Mouse (Mus musculus) embryonic facial prominence, embryonic 12.5 days (tissue): ENCODE results near the gene Fbxl14. TPM values are rescaled to one million over a fixed set of nuclear protein-coding genes. Genes with fewer than 3 reads are reported as not detected.

Experiments
- ATAC-seq: fragments of 200-750 bp; cut with Nextera tagmentation; 2 replicates; pipeline ENCODE4 v1.8.0; 2017; ENCODE audit not compliant: insufficient number of reproducible peaks, insufficient read depth, low FRiP score, low TSS enrichment
- H3K27ac ChIP-seq: fragments of 300-500 bp; sonication (generic); 2 replicates; pipeline ENCODE4 v1.5.1; 2016; ENCODE audit warnings: mild to moderate bottlenecking
- H3K27me3 ChIP-seq: fragments of 300-500 bp; sonication (generic); 2 replicates; pipeline ENCODE4 v1.6.1; 2016; ENCODE audit warnings: mild to moderate bottlenecking, moderate library complexity
- H3K36me3 ChIP-seq: fragments of 300-500 bp; sonication (generic); 2 replicates; pipeline ENCODE4 v1.6.1; 2016; ENCODE audit warnings: mild to moderate bottlenecking
- H3K4me1 ChIP-seq: fragments of 300-500 bp; sonication (generic); 2 replicates; pipeline ENCODE4 v1.6.1; 2016
- H3K4me2 ChIP-seq: fragments of 300-500 bp; sonication (generic); replicated peaks from 2 replicates; pipeline ENCODE4 v1.6.1; 2016; ENCODE audit warnings: mild to moderate bottlenecking, moderate library complexity
- H3K4me3 ChIP-seq: fragments of 300-500 bp; sonication (generic); 2 replicates; pipeline ENCODE4 v1.5.1; 2016; ENCODE audit warnings: mild to moderate bottlenecking
- H3K9ac ChIP-seq: fragments of 300-500 bp; sonication (generic); 2 replicates; pipeline ENCODE4 v1.6.1; 2016; ENCODE audit warnings: mild to moderate bottlenecking, moderate library complexity
- H3K9me3 ChIP-seq: fragments of 300-500 bp; sonication (generic); 2 replicates; pipeline ENCODE4 v1.6.1; 2016; ENCODE audit warnings: mild to moderate bottlenecking, moderate library complexity
- WGBS: fragments of 180-500 bp; shearing (Covaris S2); methylation state at CpG from one replicate; pipeline ENCODE4 v1.1.7; 2016; 5-methylcytosine and 5-hydroxymethylcytosine counted together
- polyA plus RNA-seq: library from polyadenylated mRNA; unstranded; fragments of >200 nt; fragmentation: Nextera tagmentation; extraction: Ambion mirVana; gene quantifications from 2 replicates; pipeline ENCODE4 v1.2.1, GENCODE M21; 2016

The Fbxl14 gene
- polyA plus RNA-seq, 1 experiment from 2014 or later, result 4.1 TPM

GRCm38 (mm10) chr6:119504756-119505155, 25.3 kb downstream of the Fbxl14 start:
- Histone ChIP-seq H3K9me3 (no peaks in the 10 kb centered on the region), H3K9ac (no peak overlapping the region), H3K27me3 (no peaks in the 10 kb centered on the region), H3K4me1 (peaks cover 4% of the 10 kb centered on the region; the same call in 1 of the 2 replicates), H3K36me3 (no peaks in the 10 kb centered on the region), H3K27ac (no peak overlapping the region), H3K4me3 (no peak overlapping the region), H3K4me2 (no peak overlapping the region)
- no peak for ATAC-seq
- 88% methylated on average over 8 of the region's 8 CpGs for WGBS

GRCm38 (mm10) chr6:119505525-119506225, 26.2 kb downstream of the Fbxl14 start:
- H3K4me1 ChIP-seq, result no peaks in the 10 kb centered on the region
- no peak overlapping the region for H3K27ac ChIP-seq
- H3K9ac ChIP-seq, result no peak overlapping the region
- WGBS, result 80% methylated on average over 9 of the region's 9 CpGs
- H3K36me3 ChIP-seq, result no peaks in the 10 kb centered on the region
- H3K4me3 ChIP-seq, result no peak overlapping the region
- H3K9me3 ChIP-seq, result no peaks in the 10 kb centered on the region
- no peaks in the 10 kb centered on the region for H3K27me3 ChIP-seq
- H3K4me2 ChIP-seq, result no peak overlapping the region
- no peak for ATAC-seq

- no peak for ATAC-seq
- Histone ChIP-seq H3K4me3 (no peak overlapping the region), H3K27me3 (no peaks in the 10 kb centered on the region), H3K36me3 (no peaks in the 10 kb centered on the region), H3K27ac (no peak overlapping the region), H3K9ac (no peak overlapping the region), H3K9me3 (no peaks in the 10 kb centered on the region), H3K4me2 (no peak overlapping the region), H3K4me1 (no peaks in the 10 kb centered on the region)
- 97% methylated on average over 6 of the region's 6 CpGs for WGBS
These were observed 28.8 kb downstream of the Fbxl14 start for GRCm38 (mm10) chr6:119508221-119508620.

- Histone ChIP-seq H3K4me2 (no peak overlapping the region), H3K4me1 (no peaks in the 10 kb centered on the region), H3K27me3 (no peaks in the 10 kb centered on the region), H3K36me3 (no peaks in the 10 kb centered on the region), H3K27ac (no peak overlapping the region), H3K4me3 (no peak overlapping the region), H3K9me3 (no peaks in the 10 kb centered on the region), H3K9ac (no peak overlapping the region)
- WGBS, result 82% methylated on average over 10 of the region's 10 CpGs
- no peak for ATAC-seq
These were observed 29.3 kb downstream of the Fbxl14 start for GRCm38 (mm10) chr6:119508634-119509375.

GRCm38 (mm10) chr6:119509437-119510037, 30.1 kb downstream of the Fbxl14 start:
- no peaks in the 10 kb centered on the region for H3K9me3 ChIP-seq
- peaks cover 6% of the 10 kb centered on the region; the same call in 1 of the 2 replicates for H3K4me1 ChIP-seq
- H3K27me3 ChIP-seq, result no peaks in the 10 kb centered on the region
- no peak overlapping the region for H3K9ac ChIP-seq
- WGBS, result 87% methylated on average over 13 of the region's 13 CpGs
- no peak overlapping the region for H3K4me3 ChIP-seq
- no peaks in the 10 kb centered on the region for H3K36me3 ChIP-seq
- no peak for ATAC-seq
- no peak overlapping the region for H3K4me2 ChIP-seq
- no peak overlapping the region for H3K27ac ChIP-seq

- Histone ChIP-seq H3K27ac (no peak overlapping the region), H3K36me3 (no peaks in the 10 kb centered on the region), H3K4me3 (no peak overlapping the region), H3K9ac (no peak overlapping the region), H3K4me2 (no peak overlapping the region), H3K27me3 (no peaks in the 10 kb centered on the region), H3K4me1 (peaks cover 7% of the 10 kb centered on the region; the same call in 1 of the 2 replicates), H3K9me3 (no peaks in the 10 kb centered on the region)
- WGBS, result 90% methylated on average over 11 of the region's 11 CpGs
- ATAC-seq, result no peak
These were observed 33.2 kb downstream of the Fbxl14 start for GRCm38 (mm10) chr6:119512701-119513100.

GRCm38 (mm10) chr6:119513452-119513851, 34.0 kb downstream of the Fbxl14 start:
- Histone ChIP-seq H3K4me1 (peaks cover 7% of the 10 kb centered on the region; the same call in 1 of the 2 replicates), H3K27me3 (no peaks in the 10 kb centered on the region), H3K4me2 (no peak overlapping the region), H3K4me3 (no peak overlapping the region), H3K36me3 (no peaks in the 10 kb centered on the region), H3K9me3 (no peaks in the 10 kb centered on the region), H3K9ac (no peak overlapping the region), H3K27ac (no peak overlapping the region)
- ATAC-seq, result no peak
- 74% methylated on average over 5 of the region's 5 CpGs for WGBS

- Histone ChIP-seq H3K36me3 (no peaks in the 10 kb centered on the region), H3K9ac (no peak overlapping the region), H3K27me3 (no peaks in the 10 kb centered on the region), H3K9me3 (no peaks in the 10 kb centered on the region), H3K27ac (no peak overlapping the region), H3K4me1 (peaks cover 7% of the 10 kb centered on the region; the same call in 1 of the 2 replicates), H3K4me2 (no peak overlapping the region), H3K4me3 (no peak overlapping the region)
- 76% methylated on average over 7 of the region's 7 CpGs for WGBS
- ATAC-seq, result no peak
These were observed 34.6 kb downstream of the Fbxl14 start for GRCm38 (mm10) chr6:119514085-119514484.

GRCm38 (mm10) chr6:119520731-119521130, 41.3 kb downstream of the Fbxl14 start:
- H3K27ac ChIP-seq, result no peak overlapping the region
- 25% methylated on average over 9 of the region's 9 CpGs for WGBS
- no peak overlapping the region for H3K9ac ChIP-seq
- no peaks in the 10 kb centered on the region for H3K9me3 ChIP-seq
- no peaks in the 10 kb centered on the region for H3K27me3 ChIP-seq
- ATAC-seq, result no peak
- peaks cover 11% of the 10 kb centered on the region; the same call in 1 of the 2 replicates for H3K4me1 ChIP-seq
- H3K4me3 ChIP-seq, result no peak overlapping the region
- no peak overlapping the region for H3K4me2 ChIP-seq
- no peaks in the 10 kb centered on the region for H3K36me3 ChIP-seq

GRCm38 (mm10) chr6:119521482-119521900, 42.0 kb downstream of the Fbxl14 start:
- WGBS, result 78% methylated on average over 3 of the region's 3 CpGs

GRCm38 (mm10) chr6:119521931-119522391, 42.5 kb downstream of the Fbxl14 start:
- 32% methylated on average over 3 of the region's 3 CpGs for WGBS
- H3K4me2 ChIP-seq, result no peak overlapping the region
- no peaks in the 10 kb centered on the region for H3K27me3 ChIP-seq
- no peaks in the 10 kb centered on the region for H3K36me3 ChIP-seq
- 0 out of 2 replicates have a peak overlapping the region, but pooled peaks have one; percentile 30 for H3K27ac ChIP-seq
- H3K9ac ChIP-seq, result no peak overlapping the region
- no peak for ATAC-seq
- peaks cover 11% of the 10 kb centered on the region; the same call in 1 of the 2 replicates for H3K4me1 ChIP-seq
- no peaks in the 10 kb centered on the region for H3K9me3 ChIP-seq
- no peak overlapping the region for H3K4me3 ChIP-seq

More at GRCm38 (mm10) chr6:119521482-119521900, 42.0 kb downstream of the Fbxl14 start:
- H3K36me3 ChIP-seq, result no peaks in the 10 kb centered on the region
- no peak overlapping the region for H3K9ac ChIP-seq
- no peak for ATAC-seq
- no peak overlapping the region for H3K27ac ChIP-seq
- H3K4me1 ChIP-seq, result peaks cover 11% of the 10 kb centered on the region; the same call in 1 of the 2 replicates
- no peak overlapping the region for H3K4me3 ChIP-seq
- H3K4me2 ChIP-seq, result no peak overlapping the region
- H3K9me3 ChIP-seq, result no peaks in the 10 kb centered on the region
- no peaks in the 10 kb centered on the region for H3K27me3 ChIP-seq
